Mouse (Mus musculus): ENCODE results near the gene Itgbl1.

The Itgbl1 gene

GRCm38 (mm10) chr14:123967996-123968395, 308.2 kb downstream of the Itgbl1 start:
- in situ Hi-C loops (cut with MboI, MseI), result no loop called here

- in situ Hi-C loops (cut with MboI, MseI), result no loop called here
Measured at GRCm38 (mm10) chr14:123990591-123991195, 330.9 kb downstream of the Itgbl1 start.

All from T-helper 17 cell (primary cell).